ENCODE assay signal across 8 mouse cellular contexts in the genomic region with DNA sequence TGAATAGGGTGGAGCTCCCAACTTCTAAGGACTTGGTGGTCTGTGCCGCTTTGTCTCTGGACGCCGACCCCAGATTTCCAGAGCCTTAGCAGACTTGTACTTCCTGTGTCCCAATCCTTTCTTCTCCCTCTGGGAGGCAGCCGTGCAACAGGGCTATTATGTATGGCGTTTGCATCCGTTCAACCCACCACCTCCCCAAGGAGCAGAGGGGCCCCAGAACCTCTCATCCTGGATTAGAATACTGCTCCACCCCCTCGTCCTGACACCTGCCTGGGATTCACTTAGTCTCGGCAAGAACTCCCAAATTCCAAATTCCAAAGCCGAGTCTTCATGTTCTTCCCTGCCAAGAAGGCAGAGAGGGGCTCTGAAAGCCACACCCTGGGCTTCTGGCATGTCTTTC. TPM values are rescaled to one million over a fixed set of nuclear protein-coding genes. Genes with fewer than 3 reads are reported as not detected.
A peak's percentile ranks its signal among the peaks of the same experiment; 100 is the strongest.
DNase-seq lines count a peak whose midpoint lies in the region; ATAC-seq and TF ChIP-seq lines count a peak whose summit lies in the region.

No protein-coding gene starts in this region.

- 14% methylated on average over 9 of the region's 9 CpGs for WGBS in embryonic facial prominence, embryonic 13.5 days
- WGBS in heart, postnatal 0 days, result 16% methylated on average over 9 of the region's 9 CpGs
- WGBS in midbrain, embryonic 16.5 days, result 7% methylated on average over 9 of the region's 9 CpGs

- H3K27ac ChIP-seq in left cerebral cortex, adult 2 months, result peak overlapping the region; percentile 87
- no peak overlapping the region for H3K27ac ChIP-seq in embryonic facial prominence, embryonic 13.5 days
- 0 out of 2 replicates have a peak overlapping the region, but pooled peaks have one; percentile 22 for H3K27ac ChIP-seq in heart, postnatal 0 days (ENCODE audit: low read depth)
- H3K27ac ChIP-seq in midbrain, embryonic 16.5 days (ENCODE audit: low read length), result no peak overlapping the region

- H3K4me1 ChIP-seq in embryonic facial prominence, embryonic 13.5 days, result peaks cover 20% of the 10 kb centered on the region
- H3K4me1 ChIP-seq in heart, postnatal 0 days (ENCODE audit: control insufficient read depth, insufficient read depth), result peaks cover 18% of the 10 kb centered on the region
- peaks cover 8% of the 10 kb centered on the region for H3K4me1 ChIP-seq in midbrain, embryonic 16.5 days (ENCODE audit: control insufficient read depth, insufficient read depth, low read length)

- intact Hi-C loops in left cerebral cortex, adult 2 months (cut with DNase I), result loop anchor here (1.0 to 10.0 kb wide), 7 partner anchors 82 to 803 kb away; partner anchors contain the start of gene Atp1b1
- intact Hi-C loops in left cerebral cortex, postnatal 4 days (cut with DNase I), result loop anchor here (5.0 to 10.0 kb wide), 4 partner anchors 82 to 802 kb away; partner anchors contain the start of gene Atp1b1

- no peak for TF ChIP-seq CTCF in left cerebral cortex, adult 2 months (IDR thresholded peaks at IDR 0.05)
- no peak for TF ChIP-seq CTCF in heart, postnatal 0 days (IDR thresholded peaks at IDR 0.05; ENCODE audit: low read depth)

- 0 out of 2 replicates have a peak overlapping the region, but pooled peaks have one; percentile 2 for H3K4me3 ChIP-seq in left cerebral cortex, adult 2 months
- peak overlapping the region; percentile 12; the same call in 1 of the 2 replicates for H3K4me3 ChIP-seq in embryonic facial prominence, embryonic 13.5 days
- no peak overlapping the region for H3K4me3 ChIP-seq in heart, postnatal 0 days (ENCODE audit: low read depth, low read length)
- no peak overlapping the region for H3K4me3 ChIP-seq in midbrain, embryonic 16.5 days (ENCODE audit: low read depth, low read length)

- DNase-seq in left cerebral cortex, adult 2 months (ENCODE audit: extremely low spot score in 1 of 2, low spot score in 2 of 2), result peak in 1 of 2 experiments; percentile 35
- DNase-seq in left cerebral cortex, adult 18-20 months (ENCODE audit: low spot score in 2 of 2), result no peak
- no peak for DNase-seq in heart, postnatal 0 days (ENCODE audit: low spot score)
- no peak for DNase-seq in thymus, postnatal 10 days (ENCODE audit: low spot score in 2 of 2)
- DNase-seq in frontal cortex, postnatal 25 days (ENCODE audit: low spot score in 2 of 2), result no peak
- DNase-seq in left cerebral cortex, postnatal 4 days, result no peak

- H3K36me3 ChIP-seq in embryonic facial prominence, embryonic 13.5 days, result no peaks in the 10 kb centered on the region
- no peaks in the 10 kb centered on the region for H3K36me3 ChIP-seq in heart, postnatal 0 days (replicated peaks; ENCODE audit: control insufficient read depth, insufficient read depth, low read length)
- H3K36me3 ChIP-seq in midbrain, embryonic 16.5 days (ENCODE audit: control insufficient read depth, insufficient read depth, low read length), result no peaks in the 10 kb centered on the region

- H3K9me3 ChIP-seq in embryonic facial prominence, embryonic 13.5 days, result no peaks in the 10 kb centered on the region
- no peaks in the 10 kb centered on the region for H3K9me3 ChIP-seq in heart, postnatal 0 days (replicated peaks; ENCODE audit: control insufficient read depth, low read length)
- no peaks in the 10 kb centered on the region for H3K9me3 ChIP-seq in midbrain, embryonic 16.5 days (replicated peaks; ENCODE audit: control insufficient read depth, low read length, poor library complexity, severe bottlenecking)

- ATAC-seq in embryonic facial prominence, embryonic 13.5 days (ENCODE audit: insufficient number of reproducible peaks, insufficient read depth, low FRiP score, low TSS enrichment, low read depth), result no peak
- ATAC-seq in heart, postnatal 0 days (ENCODE audit: insufficient read depth, low read depth), result no peak
- ATAC-seq in midbrain, embryonic 16.5 days, result peak; percentile 36

- H3K27me3 ChIP-seq in embryonic facial prominence, embryonic 13.5 days, result 0 out of 2 replicates have a peak, but pooled peaks cover 6% of the 10 kb centered on the region
- peaks cover 3% of the 10 kb centered on the region; the same call in 1 of the 2 replicates for H3K27me3 ChIP-seq in heart, postnatal 0 days (ENCODE audit: control insufficient read depth, insufficient read depth, low read length)
- no peaks in the 10 kb centered on the region for H3K27me3 ChIP-seq in midbrain, embryonic 16.5 days (ENCODE audit: control insufficient read depth, insufficient read depth, low read depth, low read length)

- no peak overlapping the region for H3K9ac ChIP-seq in embryonic facial prominence, embryonic 13.5 days
- H3K9ac ChIP-seq in heart, postnatal 0 days (replicated peaks; ENCODE audit: low read depth, low read length), result no peak overlapping the region
- H3K9ac ChIP-seq in midbrain, embryonic 16.5 days (ENCODE audit: low read depth, low read length), result peak overlapping the region; percentile 49

- TF ChIP-seq EP300 in heart, postnatal 0 days (IDR thresholded peaks at IDR 0.05; ENCODE audit: low read depth), result no peak

- peak overlapping the region; percentile 50 for H3K4me2 ChIP-seq in embryonic facial prominence, embryonic 13.5 days
- peak overlapping the region; percentile 36 for H3K4me2 ChIP-seq in heart, postnatal 0 days (ENCODE audit: low read depth, low read length)
- H3K4me2 ChIP-seq in midbrain, embryonic 16.5 days (ENCODE audit: low read length), result peak overlapping the region; percentile 44

RNA-seq across cellular contexts. Expression of gene Tbx19, which starts 40.8 kb away (rescaled TPM):
- not detected for total RNA-seq in left cerebral cortex, adult 2 months (2021)
- total RNA-seq in left cerebral cortex, adult 18-20 months (2021), result not detected
- polyA plus RNA-seq in embryonic facial prominence, embryonic 13.5 days (2015; fragmentation: Nextera tagmentation; extraction: Ambion mirVana), result not detected in 2 replicates
- total RNA-seq in heart, postnatal 0 days (2014; rRNA removed; ENCODE audit: low replicate concordance), result not detected in 2 replicates
- polyA plus RNA-seq in heart, postnatal 0 days (2015; fragmentation: Nextera tagmentation; extraction: Ambion mirVana), result not detected in 2 replicates
- 0.11 and 0.16 TPM in 2 replicates for polyA plus RNA-seq in midbrain, embryonic 16.5 days (2015; fragmentation: Nextera tagmentation; extraction: Ambion mirVana)
- total RNA-seq in left cerebral cortex, postnatal 4 days (2021), result not detected

Comparison
In these comparisons a context has a peak if more than half of its experiments do, and no peak if none do; other contexts are left out.
1. H3K27ac ChIP-seq: peak in left cerebral cortex, adult 2 months (single experiment) and heart, postnatal 0 days (single experiment); none in embryonic facial prominence, embryonic 13.5 days (single experiment) and midbrain, embryonic 16.5 days (single experiment).
2. H3K4me3 ChIP-seq: peak in left cerebral cortex, adult 2 months (single experiment) and embryonic facial prominence, embryonic 13.5 days (single experiment); none in heart, postnatal 0 days (single experiment) and midbrain, embryonic 16.5 days (single experiment).
3. Peak in every context shown above with its lines, with median percentiles within 50 percentile points of each other: H3K4me2 ChIP-seq.